Mouse (Mus musculus) layer of hippocampus, postnatal 25 days (tissue): Measurements from ENCODE around the gene R3hcc1l. TPM values are rescaled to one million over a fixed set of nuclear protein-coding genes. Genes with fewer than 3 reads are reported as not detected.

Experiments
- total RNA-seq, 2 experiments: library from RNA; stranded (reverse); gene quantifications; 2 replicates each; pipeline ENCODE4 v1.2.3; 2021

R3hcc1l gene
- total RNA-seq, 2 experiments from 2014 or later, result 19.4 to 24.4 TPM

Other genes with a start within 250 kb of the R3hcc1l start
- gene Crtac1, start 87.0 kb upstream of the R3hcc1l start, total RNA-seq, result 100 to 1,000 TPM in 1 of 2 experiments, 10 to 100 TPM in 1; 82.9 to 105 TPM
- gene Loxl4, start 94.1 kb downstream of the R3hcc1l start, total RNA-seq, result under 1 TPM; 0.25 to 0.35 TPM
- gene Pyroxd2, start 234.0 kb downstream of the R3hcc1l start, total RNA-seq, result 1 to 10 TPM; 1.6 to 2.3 TPM